Mouse (Mus musculus) cerebellum, adult 2 months (tissue): ENCODE data around the gene Zfp57.

ENCODE experiments used
- CTCF ChIP-seq: fragments of 200-500 bp; IDR thresholded peaks from 2 replicates; pipeline ENCODE4 v1.5.1; 2011; ENCODE audit warnings: low read depth, mild to moderate bottlenecking, control low read depth, low read length, moderate library complexity, borderline replicate concordance; ENCODE audit not compliant: insufficient read depth
- POLR2A ChIP-seq: fragments of 200-500 bp; IDR thresholded peaks from 2 replicates; pipeline ENCODE4 v1.6.1; 2011; ENCODE audit warnings: low read length, control low read depth, borderline replicate concordance; ENCODE audit not compliant: insufficient read depth

GRCm38 (mm10) chr17:37008161-37008560 is 7.2 kb downstream of the Zfp57 start:
- TF ChIP-seq CTCF: no peak
- no peak for TF ChIP-seq POLR2A
